Mouse (Mus musculus): ENCODE data around the gene Wipf3. TPM values are rescaled to one million over a fixed set of nuclear protein-coding genes. Genes with fewer than 3 reads are reported as not detected.
A peak's percentile ranks its signal among the peaks of the same experiment; 100 is the strongest.

Gene Wipf3
- total RNA-seq, 4 experiments from 2014 or later, result 12.5 to 17.2 (median 13.2) TPM

DNA sequence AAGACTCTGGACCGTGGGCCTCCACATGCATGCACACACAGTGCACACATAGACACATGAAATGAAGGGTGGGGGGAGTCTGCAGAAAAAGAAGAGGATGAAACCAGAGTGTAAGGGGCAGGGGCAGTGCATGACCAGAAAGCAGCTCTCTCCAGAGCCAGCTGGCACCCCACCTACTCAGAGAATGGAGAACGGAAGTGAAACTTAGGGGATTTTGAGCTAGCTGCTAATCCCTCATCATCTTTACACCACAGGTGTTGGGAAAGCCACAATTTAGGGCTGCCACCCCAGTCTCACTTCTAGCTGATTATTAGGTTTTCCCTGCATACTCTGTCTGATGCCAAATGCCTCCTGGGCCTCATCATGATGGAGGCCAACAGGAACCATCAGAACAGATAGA is 100.8 kb downstream of the Wipf3 start:
- DNase-seq (ENCODE audit: low spot score in 2 of 2), result no peak

DNA sequence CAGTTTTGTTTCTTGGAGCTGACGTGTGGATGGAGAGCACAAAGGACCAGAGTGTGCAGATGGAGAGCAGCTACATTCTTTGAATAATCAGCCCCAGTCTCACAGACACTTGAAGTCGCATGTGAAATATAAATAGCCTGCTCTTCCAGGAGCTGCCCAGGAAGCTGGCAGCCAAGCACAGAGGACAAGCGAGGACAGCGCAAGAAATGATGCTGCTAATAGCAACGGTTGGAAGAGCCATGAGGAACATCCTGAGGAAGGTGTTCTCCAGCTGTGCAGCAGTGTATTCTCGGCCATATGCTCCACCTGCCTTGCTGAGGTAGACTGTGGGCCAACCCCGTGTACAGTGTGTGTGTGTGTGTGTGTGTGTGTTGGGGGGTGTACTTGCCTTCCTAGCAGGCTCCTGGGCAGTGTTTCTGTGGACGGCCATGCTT is 101.7 kb downstream of the Wipf3 start:
- DNase-seq (ENCODE audit: low spot score in 2 of 2), result peak; percentile 22

DNA sequence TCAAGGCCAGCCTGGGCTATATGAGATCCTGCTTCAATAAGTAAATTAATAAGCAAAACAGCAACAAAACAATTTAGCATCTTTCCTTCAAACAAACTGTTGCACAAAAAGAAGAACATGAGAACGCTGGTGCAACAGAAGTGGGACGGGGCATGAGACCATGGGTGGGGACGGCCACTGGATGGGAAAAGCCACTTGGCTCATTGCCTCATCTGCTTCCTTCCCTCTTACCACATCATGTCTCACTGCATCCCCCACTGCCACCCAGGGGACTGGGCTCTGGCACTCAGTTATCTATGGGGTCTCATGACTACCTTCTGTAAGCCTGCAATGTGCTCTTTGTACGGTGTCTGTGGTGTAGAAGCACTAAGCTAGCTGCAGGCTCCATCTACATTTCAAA is 106.1 kb downstream of the Wipf3 start:
- DNase-seq (ENCODE audit: low spot score in 2 of 2), result no peak

DNA sequence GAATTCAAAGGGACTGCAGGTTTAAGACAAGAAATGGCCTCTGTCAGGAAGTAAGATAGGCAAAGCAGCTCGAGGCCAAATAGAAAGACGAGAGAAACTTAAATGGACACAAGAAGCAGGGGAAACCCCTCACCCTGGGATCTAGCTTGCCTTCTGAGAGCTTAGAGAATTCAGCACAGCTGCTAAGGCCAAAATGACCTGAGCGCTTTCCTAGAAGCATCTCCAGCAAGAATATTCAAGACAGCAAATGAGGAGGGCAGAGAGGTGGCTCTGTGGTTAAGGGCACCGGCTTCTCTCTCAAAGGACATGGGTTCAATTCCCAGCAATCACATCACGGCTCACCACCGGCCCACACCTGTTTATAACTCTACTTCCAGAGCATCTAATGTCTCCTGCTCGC is 107.7 kb downstream of the Wipf3 start:
- no peak for DNase-seq (ENCODE audit: low spot score in 2 of 2)

DNA sequence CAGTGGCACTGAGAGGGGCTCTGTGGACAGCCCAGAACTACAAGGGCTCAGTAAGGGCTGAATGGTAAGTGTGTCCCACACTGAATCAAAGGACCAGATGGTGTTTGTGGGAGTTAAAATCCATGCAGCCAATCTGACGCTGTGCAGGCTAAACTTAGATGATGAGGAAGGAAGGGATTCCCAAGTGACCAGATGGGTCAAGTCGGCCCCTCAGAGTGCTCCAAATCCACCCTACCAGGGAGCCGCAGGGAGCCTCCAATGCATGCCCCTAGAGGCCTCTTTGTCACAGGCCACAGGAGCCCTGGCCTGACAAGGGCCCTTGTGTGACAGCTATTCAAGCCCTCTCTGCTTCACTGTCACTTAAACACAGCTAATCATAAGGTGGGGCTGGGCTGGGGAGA is 109.4 kb downstream of the Wipf3 start:
- no peak for DNase-seq (ENCODE audit: low spot score in 2 of 2)

DNA sequence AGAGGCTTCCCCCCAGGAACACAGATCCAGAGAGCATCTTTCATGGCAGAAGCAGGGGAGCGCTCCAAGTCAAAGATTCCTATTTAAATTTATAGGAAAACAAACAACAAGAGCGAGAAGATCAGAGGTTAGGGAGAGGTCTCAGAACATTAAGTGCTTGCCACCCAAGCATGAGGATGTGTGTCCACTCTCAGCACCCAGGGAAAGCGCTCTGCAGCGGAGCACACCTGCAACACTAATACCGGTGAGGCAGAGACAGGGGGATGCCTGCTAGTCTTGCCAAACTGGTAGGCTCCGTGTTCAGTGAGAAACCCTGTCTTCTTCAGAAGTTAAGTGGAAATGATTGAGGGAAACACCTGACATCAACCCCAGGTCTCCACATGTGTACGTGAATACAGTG is 110.0 kb downstream of the Wipf3 start:
- no peak for DNase-seq (ENCODE audit: low spot score in 2 of 2)

DNA sequence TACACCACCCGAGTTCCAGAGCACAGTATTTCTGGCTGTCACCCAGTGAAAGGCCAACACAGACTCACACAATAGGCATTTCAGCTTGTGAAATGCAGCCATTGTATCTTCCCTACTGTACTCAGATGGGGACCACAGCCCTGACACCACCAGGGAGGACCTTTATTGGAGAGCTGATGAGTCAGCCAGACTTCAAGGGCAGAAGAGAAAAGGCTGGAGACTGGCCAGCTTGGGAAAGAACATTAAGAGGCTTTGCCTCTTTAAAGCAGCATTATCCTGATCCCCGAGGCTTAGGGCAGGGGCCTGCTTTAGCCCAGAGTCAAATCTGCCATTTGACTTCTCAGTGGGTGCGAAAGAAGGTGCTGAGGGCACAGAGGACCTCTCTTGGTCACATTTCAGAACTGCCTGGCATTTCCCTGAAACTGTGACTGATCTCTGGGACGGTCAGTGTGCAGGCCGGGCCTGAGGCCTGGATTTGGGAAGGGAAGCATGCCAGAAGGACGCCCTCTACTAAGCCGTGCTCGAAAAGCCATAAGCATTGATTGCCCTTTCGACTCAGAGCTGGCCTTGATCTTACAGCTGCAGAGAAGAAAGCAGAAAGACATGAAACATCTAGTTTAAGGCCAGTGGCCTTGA is 111.0 kb downstream of the Wipf3 start:
- no peak for DNase-seq (ENCODE audit: low spot score in 2 of 2)

DNA sequence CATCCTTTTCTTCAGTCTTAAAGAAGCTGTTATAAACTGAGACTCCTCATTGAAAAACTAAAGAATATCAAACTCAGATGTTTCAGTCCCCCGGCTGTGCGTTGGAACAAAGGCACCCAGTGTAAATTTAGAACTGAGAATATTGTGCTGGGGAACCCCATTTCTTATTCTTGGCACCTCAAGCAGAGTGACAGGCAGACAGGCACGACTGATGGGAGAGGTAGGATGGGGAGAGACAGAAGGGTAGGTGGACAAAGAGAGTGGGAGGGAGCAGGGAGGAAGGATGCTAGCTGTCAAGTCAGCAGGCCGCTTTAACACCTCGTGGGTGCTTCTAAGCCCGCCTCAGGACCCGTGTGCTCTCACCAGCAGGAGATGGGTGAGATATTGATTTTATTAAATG is 113.4 kb downstream of the Wipf3 start:
- DNase-seq (ENCODE audit: low spot score in 2 of 2), result no peak

DNA sequence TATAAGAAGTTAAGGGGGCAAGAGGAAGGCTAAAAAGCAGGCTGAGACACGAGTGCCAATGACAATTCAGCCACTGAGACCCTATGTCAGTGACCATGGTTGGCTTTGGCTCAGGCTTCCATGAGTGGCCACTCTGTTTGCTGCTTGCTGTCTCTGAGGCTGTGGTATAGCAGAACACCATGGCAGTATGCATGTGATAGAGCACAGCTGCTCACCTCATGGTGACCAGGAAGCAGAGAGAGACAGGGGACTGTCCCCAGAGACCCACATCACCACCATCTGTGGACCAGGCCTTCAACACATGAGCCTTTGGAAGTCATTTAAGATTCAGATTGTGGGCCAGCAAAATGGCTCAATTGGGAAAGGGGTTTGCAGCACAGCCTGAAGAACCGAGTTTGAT is 114.2 kb downstream of the Wipf3 start:
- no peak for DNase-seq (ENCODE audit: low spot score in 2 of 2)

DNA sequence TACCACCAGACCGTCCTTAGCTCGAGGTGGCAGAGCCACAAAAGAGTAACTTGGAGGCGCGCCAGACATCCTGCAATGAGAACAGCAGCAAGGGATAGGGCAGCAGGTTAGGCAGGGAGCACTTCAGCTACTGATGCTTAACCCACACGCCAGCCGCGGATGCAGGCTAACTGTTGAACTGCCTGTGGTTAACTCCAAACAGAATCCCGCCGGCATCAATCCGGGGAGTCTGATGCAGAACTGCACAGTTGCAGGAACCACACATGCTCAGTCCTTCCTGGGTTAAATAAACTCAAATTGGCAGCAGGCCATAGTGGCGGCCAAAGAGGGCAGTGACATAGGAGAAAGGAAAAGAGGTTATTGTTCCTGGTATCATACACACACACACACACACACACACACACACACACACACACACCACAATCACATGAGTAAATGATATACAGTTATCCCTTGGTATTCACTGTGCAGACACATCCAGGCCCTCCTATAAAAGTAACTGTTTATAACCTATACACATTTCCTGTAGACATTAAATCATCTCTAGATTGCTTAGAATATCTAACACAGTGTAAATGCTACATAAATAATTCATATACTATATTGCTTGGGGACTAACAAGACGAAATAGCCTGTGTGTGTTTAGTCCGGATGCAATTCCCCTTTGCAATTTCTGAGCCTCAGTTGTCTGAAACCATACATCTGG is 119.1 kb downstream of the Wipf3 start:
- DNase-seq (ENCODE audit: low spot score in 2 of 2), result no peak

DNA sequence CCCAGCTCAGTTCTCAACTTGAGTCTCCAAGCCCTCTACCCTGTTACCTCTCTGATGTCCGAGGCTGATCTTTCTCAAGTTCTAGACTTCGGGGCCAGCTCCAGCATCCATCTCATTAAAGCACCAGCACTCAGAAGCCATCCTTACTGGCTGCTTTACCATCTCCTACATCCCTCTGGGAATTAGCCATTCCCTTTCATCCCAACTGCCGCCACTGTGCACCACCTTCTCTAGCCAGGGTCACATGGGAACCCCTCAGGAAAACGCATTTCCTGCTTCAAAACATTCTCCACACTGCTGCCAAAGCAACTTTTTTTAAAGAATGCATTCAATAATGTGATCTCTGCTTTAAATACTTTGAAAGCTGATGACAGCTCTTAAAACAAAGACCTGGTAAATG is 119.9 kb downstream of the Wipf3 start:
- DNase-seq (ENCODE audit: low spot score in 2 of 2), result no peak

DNA sequence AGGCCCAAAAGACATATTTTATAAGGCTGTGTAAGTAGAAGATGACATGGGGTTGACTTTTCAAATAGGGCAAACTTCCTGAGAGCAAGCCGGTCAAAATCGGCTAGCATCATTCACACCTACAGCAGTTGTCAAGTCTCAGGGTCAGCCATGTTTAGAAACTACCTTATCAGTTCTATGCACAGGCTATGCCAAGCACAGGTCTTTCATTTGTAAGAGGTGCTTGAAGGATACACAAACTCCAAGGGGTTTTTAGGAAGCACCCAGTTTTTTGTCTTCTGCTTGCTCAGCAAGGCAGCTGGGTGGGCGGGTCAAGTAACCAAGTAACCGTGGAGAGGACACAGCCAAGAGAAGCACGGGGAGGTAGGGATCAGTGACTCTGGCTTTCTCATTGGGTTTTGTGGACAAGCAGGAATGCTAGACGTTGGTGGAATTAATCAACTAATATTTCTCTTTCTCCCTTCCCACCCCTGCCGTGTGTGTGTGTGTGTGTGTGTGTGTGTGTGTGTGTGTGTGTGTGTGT is 121.5 kb downstream of the Wipf3 start:
- no peak for DNase-seq (ENCODE audit: low spot score in 2 of 2)

DNA sequence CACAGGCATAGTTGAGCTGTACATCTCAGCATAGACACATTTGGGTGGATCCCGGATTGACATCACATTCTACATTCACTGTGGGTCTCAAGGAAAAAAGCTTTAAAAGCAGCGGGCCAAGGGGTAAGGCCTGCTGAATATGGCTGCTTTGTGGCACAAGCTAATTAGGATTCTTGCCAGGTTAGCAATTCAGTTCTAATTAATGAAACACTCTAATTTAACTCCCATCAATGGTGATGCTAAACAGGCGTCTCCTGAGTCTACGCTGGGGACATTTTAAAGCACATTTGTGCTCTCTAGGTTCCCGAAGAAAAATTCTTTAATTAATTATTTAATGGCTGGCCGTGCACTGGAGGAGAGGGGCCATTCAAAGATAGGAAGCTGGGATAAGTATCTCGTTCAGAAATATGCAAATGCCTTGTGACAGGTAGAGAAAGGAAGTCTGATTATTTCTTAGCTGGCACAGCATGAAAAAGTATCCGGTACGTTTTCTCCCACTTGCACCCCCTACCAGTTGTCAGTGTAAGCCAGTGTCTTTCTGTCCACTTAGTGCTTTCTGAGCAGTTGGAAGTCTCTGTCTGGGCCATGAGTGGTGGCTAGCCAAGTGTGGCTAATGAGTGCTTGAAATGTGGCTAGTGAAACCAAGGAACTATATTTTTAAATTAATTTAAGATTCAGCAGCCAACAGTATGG is 123.5 kb downstream of the Wipf3 start:
- no peak for DNase-seq (ENCODE audit: low spot score in 2 of 2)

Other genes starting within 250 kb of the Wipf3 start
- 1 to 10 TPM in 2 of 4 experiments, under 1 TPM in 2; 0.62 to 1.3 (median 1.1) TPM for gene Prr15, start 103.8 kb upstream of the Wipf3 start, total RNA-seq (2022)
- gene Scrn1, start 136.9 kb downstream of the Wipf3 start, total RNA-seq (2022), result 1 to 10 TPM in 2 of 4 experiments, under 1 TPM in 2; 0.80 to 1.7 (median 1.2) TPM
- gene Plekha8, start 165.5 kb downstream of the Wipf3 start, total RNA-seq (2022), result 1 to 10 TPM; 3.3 to 4.8 (median 3.4) TPM
- gene Fkbp14, start 167.7 kb downstream of the Wipf3 start, total RNA-seq (2022), result 1 to 10 TPM; 3.8 to 5.3 (median 4.8) TPM